Mouse (Mus musculus) brain, embryonic 18.5 days (tissue): Measurements from ENCODE around the gene R3hdm2.

ENCODE experiments used
- DNase-seq: peaks from one replicate; pipeline ENCODE4 v3.0.0-alpha.2; 2012; ENCODE audit warnings: low read depth, low spot score

The R3hdm2 gene

DNA sequence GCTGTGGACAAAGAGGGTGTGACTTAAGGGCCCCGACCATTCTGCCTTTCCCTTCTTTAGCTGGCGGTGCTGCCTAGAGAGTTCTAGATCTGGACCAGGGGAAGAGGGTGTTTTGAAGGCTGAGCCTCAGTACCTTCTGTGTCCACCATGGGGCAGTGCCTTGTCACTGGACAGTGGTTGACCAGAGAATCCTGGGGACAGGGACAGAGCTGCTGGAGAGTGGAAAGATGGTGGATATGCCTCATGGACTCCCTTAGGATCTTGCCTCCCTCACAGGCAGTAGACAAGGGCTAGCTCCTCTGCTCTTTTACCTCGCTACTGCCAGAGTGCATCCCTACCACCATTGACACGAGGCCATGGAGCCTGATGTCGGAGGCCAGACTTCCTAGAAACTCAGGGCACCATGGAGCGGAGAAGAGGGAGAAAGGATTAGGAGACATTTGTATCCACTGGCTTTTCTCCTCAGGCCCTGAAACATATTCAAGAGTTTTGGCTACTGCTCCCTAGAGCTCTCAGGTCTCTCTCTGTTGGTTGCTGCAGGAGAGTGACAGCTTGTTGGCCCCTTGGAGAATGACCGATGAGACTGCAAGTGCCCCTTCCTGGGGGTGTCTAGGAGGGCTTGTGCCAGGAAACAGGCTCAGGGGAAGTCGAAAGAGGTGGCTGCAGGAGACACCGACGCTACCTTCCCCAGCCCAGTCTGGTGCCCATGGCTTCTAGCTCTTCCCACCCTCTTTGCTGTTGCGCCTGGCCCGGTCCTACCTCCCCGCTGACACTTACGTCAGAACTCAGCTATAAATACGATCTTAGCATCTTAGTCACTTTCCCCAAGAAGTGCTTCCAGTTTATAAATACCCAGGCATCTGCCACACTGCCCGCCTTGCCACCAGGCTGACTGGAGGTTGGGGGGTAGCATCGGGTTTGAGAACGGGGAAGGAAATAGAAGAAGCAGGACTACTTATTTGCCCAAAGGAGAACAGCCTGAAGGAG is 25.9 kb upstream of the R3hdm2 start, which contains the start of gene Inhbe:
Gene Inhbe (minus strand): TSS at position 503 of the 987 bp plus-strand sequence.
- DNase-seq: no peak

DNA sequence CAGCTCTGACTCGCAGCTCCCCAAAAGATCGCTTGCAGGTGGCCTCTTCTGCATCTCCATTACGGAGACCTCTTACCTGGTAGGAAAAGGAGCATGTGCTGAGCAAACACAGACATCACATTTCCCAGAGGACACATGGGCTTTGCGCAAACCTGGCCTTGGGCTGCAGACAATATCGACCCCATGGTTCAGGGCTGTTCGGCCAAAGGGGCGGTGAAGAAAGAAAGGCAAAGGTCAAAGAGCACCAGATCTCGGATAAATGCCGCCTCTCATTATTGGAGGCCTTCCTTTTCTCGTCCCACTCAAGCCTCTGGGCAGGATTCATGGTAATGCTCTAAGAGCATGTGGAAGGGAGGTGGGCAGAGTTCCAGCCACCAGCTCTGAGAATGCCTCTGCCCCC is 24.8 kb upstream of the R3hdm2 start:
- DNase-seq: no peak

DNA sequence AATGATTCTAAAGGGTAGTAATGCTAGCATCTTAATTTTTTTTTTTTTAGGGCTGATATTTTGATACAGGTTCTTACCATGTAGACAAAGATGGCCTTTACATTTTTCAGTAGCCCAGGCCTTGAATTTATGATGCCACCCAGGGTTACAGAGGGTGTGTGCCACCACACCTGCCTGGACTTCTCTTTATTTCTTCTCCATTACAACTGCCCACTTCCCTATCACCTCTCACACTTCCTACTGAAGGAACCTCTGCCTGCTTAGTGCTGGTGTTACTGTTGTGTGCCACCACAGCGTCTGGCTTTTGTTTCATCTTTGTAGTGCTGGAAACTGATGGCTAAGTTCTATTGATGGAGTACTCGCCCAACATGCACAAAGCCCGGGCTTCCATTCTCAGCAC is 19.4 kb upstream of the R3hdm2 start:
- no peak for DNase-seq

DNA sequence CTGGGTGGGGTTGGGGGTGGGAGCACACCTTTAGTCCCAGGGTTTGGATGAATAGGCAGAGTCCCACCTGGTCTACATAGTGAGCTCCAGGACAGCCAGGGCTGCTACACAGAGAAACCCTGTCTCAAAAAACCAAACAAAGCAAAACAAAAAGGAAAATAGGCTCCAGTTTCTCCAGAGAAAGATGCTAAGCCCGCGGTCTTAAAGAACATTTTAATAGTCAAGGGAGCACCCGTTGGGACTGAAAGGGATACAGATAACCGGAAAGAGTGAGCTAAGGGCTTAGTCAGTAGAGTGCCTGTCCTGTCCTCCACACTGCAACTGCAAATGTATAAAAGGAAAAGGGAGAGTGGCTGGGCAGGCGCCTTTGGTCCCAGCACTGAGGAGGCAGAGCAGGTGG is 13.0 kb upstream of the R3hdm2 start:
- no peak for DNase-seq

DNA sequence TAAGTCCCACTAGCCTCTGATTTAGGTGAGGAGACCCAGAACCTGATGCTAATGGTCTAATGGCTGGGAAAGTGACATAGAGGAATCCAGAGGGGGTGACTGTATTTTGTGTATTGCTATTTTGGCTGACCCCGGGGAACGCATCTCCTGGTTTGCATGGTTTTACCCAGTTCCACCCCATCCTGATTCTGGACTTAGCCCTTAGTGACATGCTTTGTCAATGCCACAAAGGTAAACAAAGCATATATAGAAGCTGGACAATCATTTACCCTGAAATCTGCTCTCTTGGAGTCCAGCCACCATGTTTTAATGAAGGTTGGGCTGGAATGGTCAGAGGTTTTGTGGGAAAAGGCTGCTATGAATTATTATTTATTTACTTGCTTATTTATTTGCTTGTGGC is 11.9 kb upstream of the R3hdm2 start:
- DNase-seq: no peak

DNA sequence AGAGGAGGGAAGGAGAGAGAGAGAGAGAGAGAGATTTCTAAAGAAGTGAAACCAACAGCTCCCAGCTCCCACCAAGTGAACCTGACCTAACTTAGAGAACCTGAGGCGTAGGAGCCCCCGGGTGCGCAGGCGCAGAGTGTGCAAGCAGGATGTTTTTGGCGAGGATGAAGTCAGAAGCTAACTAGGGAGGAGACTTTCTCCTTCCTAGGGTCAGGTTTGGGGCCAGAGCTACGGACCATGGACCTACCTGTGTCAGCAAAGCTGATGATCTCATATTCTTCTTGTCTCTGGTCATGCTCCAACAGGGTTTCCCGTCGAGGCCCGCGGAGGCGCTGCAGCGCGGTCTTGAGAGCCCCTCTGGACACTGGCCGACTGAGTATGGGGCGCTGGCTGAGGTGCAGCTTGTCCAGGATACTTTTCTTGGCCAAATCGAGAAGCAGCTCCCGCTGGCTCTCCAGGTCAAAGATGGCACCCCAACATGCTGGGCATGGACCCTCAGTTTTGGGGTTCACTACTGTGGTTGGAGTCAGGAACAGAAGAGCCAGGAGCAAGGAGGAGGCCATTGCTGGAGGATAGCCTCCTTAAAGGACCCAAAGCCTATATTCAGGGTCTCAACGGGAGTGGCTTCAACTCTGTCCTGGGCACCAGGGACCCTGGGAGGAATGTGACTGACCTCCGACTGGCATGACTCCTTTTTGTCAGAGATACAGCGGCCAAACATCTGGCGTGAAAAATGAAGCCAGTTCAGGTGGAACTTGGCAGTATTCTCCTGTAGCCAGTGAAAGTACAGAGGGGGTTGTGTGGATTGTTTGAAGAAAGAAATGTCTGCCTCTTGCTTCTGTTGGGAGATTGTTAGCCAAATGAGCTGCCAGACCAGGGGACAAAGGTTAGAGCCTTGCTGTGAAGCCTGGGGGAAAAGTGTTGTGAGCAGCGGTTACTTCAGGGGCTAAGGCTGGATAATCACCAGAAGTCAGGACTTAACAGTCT is 10.0 kb upstream of the R3hdm2 start, which contains the start of gene Inhbc:
Gene Inhbc (minus strand): TSS at position 598 of the 987 bp plus-strand sequence.
- DNase-seq: no peak

DNA sequence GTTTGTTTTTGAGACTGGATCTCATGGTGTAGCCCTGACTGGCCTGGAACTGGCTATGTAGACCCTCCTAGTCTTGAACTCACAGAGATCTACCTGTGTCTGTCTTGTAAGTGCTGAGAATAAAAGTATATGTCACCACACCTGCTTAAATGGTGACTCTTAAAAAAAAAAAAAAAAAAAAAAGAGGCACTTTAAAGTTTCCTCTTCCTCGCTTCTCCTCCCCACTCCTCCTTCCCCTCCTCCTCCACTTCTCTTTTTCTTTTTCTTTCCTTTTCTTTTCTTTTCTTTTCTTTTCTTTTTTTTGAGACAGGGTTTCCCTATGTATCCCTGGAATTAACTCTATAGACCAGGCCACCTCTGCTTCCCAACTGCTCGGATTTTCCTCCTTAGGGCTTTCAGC is 9.1 kb upstream of the R3hdm2 start:
- no peak for DNase-seq

DNA sequence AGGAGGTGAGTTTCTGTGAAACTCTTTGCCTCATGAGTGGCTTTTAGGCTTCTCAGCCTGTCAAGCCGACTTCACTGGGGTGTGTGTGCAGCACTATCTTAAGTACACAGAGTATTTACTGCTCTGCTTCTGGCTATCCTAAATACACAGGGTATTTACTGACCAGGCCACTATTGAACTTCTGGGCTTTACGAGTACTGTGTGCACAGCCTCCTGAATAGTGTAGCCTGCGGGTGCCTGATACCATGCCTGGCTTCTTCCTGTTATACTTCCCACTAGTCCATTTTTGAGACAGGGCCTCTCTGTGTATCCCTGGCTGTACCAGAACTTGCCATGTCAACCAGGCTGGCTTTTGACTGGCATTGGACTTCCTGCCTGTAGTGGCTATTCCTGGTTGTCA is 2.4 kb upstream of the R3hdm2 start:
- DNase-seq: no peak

DNA sequence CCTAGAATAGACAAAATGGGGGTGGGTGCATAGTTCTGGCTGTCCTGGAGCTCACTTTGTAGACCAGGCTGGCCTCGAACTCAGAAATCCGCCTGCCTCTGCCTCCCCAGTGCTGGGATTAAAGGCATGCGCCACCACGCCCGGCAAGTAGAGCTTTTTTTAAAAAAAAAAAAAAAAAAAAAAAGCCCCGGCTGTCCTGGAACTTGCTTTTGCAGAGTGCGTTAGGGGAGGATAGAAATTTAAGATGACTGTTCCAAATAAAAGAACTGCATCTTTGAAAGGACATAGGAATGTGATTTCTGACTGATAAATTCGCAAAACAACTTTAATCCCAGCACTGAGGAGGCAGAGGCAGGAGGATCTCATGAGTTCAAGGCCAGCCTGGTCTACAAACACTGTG is 473 bp upstream of the R3hdm2 start:
- no peak for DNase-seq

DNA sequence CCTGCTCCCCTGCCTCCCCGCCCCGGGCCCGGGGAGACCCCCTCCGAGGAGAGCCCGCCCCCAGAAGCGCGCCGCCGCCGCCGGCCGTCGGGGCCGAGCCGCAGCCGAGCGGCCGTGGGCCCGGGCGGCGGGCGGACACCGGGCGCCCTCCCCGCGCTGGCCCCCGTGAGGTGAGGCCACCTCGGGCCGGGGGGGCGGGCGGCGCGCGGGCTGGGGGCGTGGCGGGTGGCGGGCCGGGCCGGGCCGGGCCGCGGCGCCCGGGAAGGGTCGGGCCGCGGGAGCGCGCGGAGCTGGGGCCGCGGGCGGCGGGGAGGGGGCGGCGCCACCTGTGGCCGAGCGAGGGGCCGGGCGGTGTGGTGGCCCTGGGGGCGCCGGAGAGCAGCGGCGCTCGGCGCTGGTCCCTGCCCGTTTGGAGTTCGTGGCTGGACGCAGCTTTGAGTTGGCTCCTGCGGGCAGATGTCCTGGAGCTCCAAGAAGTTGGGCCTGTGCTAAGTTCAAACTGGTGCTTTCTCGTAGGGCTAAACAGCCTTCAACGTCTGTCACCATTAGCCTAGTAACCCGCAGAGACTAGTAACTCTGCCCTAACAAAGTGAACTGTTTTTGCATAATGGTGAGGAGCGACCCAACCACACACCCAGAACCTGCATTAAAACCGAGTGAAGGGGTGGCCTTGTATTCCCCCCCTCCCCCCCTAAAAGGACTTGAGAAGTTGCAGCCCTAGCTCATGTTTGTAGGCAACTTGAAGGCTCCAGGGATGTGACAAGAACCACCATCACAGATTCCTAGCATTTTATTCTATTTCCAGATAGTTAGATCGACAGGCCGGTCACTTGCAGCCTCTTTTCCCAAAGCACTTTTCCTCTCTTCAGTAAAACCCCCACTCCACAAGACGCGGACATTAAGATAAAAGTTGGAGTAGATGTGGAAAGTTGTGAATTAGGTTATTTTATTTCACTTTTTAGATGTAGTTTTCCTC is 928 bp downstream of the R3hdm2 start:
- DNase-seq: no peak

DNA sequence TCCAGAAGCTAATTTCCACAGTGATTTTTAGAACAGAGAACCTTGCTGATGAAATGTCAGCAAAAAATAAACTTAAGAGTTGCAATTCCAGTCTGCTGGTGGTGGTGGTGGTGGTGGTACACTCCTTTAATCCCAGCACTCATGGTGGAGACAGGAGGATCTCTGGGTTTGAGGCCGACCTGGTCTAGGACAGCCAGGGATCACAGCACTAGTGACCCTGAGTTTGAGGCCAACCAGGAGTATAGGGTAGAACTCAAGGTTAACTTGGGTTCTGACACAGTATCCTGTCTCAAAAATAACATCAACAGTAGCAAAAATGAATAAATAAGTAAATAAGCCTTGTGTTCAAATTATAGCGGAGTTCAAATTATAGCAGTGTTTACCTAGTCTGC is 1.6 kb downstream of the R3hdm2 start:
- DNase-seq: no peak

DNA sequence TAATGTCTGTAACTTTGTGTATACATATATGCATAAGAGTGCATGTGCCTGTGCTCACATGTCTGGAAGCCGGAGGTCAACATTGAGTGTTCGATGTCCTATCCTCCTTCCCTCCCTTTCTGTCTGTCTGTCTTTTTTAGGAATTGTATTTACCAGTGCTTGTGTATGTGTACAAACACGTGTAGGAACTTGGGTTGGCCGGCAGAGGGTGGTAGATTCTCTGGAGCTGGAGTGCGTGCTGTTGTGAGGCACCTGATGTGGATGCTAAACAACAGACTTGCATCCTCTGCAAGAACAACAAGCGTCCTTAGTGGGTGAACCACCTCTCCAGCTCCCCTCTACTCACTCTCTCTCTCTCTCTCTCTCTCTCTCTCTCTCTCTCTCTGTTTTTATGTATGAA is 11.6 kb downstream of the R3hdm2 start:
- no peak for DNase-seq

DNA sequence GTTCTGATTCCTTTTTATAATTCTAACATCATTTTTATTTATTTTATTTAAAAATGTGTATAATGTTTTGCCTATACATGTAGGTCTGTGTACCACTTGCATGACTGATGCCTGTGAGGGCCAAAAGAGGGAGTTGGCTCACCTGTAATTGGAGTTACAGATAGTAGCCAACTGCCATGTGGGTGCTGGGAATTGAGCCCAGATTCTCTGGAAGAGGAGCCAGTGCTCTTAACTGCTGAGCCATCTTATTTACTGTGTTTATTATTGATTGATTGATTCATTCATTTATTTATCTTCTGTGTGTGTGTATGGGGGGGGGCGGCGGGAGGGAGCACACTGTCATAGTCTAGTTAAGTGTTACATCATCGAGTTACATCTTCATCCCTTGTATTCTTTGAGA is 24.6 kb downstream of the R3hdm2 start:
- no peak for DNase-seq

DNA sequence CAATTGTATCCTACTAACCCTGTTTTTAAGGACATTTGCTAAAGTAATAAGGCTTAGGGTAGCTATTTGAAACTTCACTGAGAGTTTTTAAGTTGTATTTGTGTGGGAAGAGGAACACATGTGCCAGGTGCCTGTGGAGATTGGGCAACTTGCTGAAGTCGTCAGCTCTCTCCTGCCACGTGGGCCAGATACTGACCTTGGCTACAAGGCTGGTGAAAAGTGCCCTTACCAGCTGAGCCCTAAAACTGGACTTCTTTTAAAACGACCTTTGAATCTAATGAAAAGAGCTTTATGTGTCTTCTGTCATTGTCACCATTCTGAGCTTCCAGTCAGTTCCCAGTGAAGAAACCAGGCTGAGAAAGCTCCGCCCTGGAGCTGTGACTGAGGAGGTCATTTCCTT is 27.3 kb downstream of the R3hdm2 start:
- no peak for DNase-seq

DNA sequence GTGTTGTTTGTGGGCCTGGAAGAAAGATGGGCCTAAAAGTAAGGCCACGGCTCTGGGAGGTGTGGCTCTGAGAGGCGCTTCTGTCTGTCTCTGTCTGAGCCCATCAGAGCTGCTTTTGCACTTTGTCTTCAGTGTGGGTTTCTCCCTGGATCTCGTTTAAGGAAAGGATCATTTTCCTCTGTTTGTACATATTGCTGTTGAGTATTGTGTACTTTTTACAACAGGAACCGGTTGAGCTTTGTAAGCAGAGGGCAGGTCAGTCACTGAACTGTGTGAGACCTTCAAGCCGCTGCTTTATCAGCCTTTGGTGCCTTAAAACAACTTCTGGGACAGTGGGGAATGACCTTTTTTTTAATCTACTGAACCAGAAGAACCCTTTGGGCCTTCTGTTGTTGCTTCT is 32.0 kb downstream of the R3hdm2 start:
- no peak for DNase-seq

DNA sequence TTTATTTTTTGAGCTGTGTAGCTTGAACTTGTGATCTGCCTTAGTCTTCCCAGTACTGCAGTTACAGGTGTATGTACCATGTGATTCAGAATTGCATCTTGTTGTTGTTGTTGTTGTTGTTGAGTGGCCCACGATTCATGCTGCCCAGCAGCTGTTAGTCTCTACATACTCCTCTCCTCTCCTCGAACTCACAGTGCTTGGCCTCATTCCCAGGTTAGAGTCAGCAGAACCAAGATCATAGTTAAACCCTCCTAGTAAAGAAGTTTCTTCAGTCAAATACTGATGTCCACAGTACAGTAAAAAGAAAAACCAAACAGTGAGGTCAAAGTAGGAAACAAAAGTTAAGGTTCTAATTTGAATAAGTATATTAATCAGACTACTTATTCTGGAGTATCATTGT is 32.6 kb downstream of the R3hdm2 start:
- no peak for DNase-seq

DNA sequence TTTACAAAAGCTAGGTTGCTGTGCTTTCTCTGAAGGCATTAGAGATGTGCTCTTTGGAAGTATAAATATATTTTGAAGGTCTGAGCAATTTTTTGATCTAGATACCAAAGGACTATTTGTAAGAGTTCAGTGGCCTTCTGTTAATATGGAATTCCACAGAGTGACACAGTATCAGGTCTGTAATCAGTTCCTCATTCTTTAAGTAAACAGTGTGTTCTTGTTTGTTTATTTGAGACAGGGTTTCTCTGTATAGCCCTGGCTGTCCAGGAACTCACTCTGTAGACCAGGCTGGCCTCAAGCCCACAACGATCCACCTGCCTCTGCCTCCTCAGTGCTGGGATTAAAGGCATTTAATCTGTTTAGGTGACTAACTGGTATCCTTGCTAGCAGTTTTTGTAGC is 33.5 kb downstream of the R3hdm2 start:
- no peak for DNase-seq

DNA sequence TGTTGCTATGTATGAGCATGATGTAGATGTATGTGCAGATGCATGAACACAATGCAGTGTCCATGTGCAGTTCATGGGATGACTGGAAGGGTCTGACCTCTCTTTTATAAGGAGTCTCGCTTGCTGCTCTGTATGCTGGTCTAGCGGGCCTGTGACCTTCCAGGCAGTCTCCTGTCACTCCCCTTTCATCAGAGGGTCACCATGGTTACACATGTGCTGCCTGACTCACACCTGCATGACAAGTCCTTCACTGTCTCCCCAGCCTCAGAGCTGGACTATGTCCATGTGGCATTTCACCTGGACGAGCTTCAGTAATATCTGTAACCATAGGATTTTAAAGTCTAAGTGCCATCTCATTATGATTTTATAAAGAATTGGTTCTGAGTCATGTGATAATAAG is 34.0 kb downstream of the R3hdm2 start:
- DNase-seq: no peak

DNA sequence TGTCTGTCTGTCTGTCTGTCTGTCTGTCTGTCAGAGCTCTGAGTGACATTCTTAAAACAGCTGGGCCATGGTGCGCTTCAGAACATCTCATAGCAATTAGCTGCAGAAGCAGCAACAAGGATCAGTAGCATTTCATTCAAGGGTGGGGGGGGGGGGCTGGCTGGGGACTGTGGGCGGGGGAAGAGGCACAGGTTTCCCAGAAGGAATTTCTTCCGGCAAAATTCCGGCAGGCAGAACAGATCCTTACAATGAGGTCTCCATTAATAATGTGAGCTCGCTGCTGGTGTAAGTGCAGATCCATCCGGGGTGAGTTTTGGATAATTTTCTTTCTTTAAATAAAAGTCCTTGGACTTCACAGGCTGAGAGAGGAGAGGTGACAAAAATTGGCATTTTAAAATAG is 40.0 kb downstream of the R3hdm2 start:
- DNase-seq: no peak

DNA sequence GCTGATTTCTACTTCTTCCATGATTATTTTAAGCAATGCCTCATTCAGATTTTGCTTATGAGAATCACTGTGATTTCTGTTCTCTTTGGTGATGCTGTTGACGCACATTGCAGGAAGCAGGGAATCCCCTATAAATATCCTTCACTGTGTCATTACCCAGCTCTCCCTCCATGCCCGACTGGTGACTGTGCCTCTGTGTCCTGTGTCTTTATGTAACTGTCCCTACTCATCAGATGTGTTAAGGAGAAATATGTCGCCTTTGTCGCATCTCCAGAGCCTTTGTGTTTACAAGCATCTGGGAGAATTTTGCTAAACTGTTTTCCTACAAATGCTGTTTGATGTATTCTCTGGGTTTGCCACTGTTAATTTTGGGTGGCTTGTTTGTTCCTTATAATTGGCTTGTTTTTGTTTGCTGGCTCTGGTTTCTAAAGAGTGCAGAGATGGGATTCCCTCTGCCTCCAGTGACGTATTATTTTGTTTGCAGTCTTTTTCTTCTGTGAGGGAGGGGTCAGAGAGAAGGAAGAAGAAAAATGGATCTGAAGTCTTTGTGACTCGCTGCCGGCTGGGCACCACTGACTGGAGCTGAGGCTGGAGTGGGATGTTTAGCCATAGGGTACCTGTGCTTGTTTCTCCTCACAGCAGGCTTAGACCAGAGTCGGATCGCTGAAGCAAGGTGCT is 40.7 kb downstream of the R3hdm2 start:
- no peak for DNase-seq

DNA sequence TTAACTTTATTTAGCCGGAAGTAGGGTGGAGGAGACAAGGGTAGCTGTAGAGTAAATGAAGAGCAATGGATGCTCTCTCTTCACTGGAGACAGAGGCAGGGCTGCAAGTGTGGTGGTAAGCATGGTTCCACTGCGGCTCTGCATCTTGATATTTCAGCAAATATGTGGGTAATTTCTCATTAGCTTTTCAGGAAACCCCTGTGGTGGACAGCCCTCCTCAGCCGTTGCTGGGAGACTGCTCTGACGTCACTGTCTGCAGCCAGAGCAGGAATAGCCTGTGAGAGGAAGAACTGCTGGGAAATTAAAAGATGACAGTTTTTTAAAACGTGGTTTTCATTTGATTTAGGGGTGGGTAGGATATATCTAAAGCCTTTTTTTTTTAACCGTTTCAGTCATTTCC is 41.9 kb downstream of the R3hdm2 start:
- no peak for DNase-seq
